30 mouse cellular contexts compared by ENCODE assay signal in the genomic region with DNA sequence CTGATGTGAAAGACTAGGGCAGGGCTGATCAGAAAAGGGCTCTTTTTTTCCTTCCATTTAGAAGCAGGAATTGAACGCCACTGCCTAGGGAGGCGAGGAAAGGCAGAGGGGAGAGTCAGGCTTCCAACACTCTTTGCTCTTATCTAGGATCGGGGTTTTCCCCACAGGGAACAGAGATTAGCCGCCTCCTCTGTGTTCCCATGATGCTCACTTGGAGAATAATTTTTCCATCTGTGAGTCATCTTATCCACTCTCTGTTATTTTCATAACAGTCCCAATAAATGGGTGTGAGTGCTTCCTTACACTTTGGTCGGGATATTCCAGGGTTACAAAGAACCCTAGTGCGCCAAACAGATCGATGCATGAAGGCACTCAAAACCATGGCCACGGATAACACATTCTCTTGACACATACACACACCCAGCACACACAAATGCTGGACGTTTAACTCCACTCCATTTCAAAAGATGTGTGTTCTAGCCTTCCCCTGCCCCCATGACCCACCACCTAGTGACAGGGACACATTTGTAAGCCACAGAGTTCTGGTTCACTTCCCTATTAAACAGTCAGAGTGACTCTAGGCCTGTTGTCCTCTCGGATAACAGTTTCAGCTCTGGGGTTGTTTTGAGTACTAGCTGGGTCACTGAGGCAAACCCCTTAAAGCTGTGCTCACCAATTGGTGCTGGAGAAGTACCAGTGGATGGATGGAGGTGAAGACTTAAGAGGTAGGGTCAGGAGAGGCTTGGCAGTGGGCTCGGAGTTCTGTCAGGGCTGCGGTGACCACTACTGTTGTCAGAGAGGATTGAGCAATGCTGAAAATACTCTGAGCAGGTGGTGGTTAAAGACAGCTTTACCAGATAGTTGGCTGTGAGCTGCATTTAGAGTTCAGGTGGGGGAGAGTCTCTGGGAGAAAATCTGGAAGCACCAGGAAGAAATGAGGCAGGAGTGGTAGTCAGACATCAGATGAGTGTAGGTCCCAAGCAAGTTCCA. TPM values are rescaled to one million over a fixed set of nuclear protein-coding genes. Genes with fewer than 3 reads are reported as not detected.
A peak's percentile ranks its signal among the peaks of the same experiment; 100 is the strongest.
DNase-seq lines count a peak whose midpoint lies in the region; ATAC-seq and TF ChIP-seq lines count a peak whose summit lies in the region.
"Had no signal": no experiment of that assay in that cellular context is flagged by ENCODE, and none has a peak within 500 bp of the region (broad histone marks: within the 10 kb centered on the region; RNA-seq: fewer than 3 reads in every experiment).

No protein-coding gene starts in this region.

- TF ChIP-seq CTCF in gastrocnemius, adult 2 months (IDR thresholded peaks at IDR 0.05), result no peak

- ATAC-seq in megakaryocyte, adult 5-6 weeks (ENCODE audit: poor library complexity, severe bottlenecking), result peak; percentile 68
- ATAC-seq in inflammation-experienced regulatory T-cells, adult 6 months, result no peak
- ATAC-seq: hindbrain, embryonic 16.5 days; midbrain, embryonic 16.5 days had no signal

- H3K9me3 ChIP-seq in heart, embryonic 10.5 days, result no peaks in the 10 kb centered on the region
- H3K9me3 ChIP-seq: forebrain, embryonic 10.5 days; limb, embryonic 15.5 days; lung, embryonic 15.5 days; midbrain, embryonic 10.5 days had no signal

- no peak for DNase-seq in gastrocnemius, adult 2 months
- no peak for DNase-seq in gastrocnemius, adult 18-20 months (ENCODE audit: low spot score)
- no peak for DNase-seq in heart, embryonic 10.5 days (ENCODE audit: low spot score)
- DNase-seq in heart, postnatal 36 days, result no peak
- no peak for DNase-seq in spleen, adult 12 weeks (ENCODE audit: low spot score)
- DNase-seq in layer of hippocampus, adult 9-11 months, result no peak
- DNase-seq: adrenal gland, postnatal 36 days; cerebellum, adult 11 months; cerebellum, adult 9-11 months; kidney, adult 2 months; left cerebral cortex, postnatal 4 days; lung, postnatal 4 days; thymus, postnatal 14 days had no signal

- WGBS in heart, embryonic 10.5 days, result 70% methylated on average over 12 of the region's 12 CpGs

- H3K4me1 ChIP-seq in heart, embryonic 10.5 days, result peaks cover 11% of the 10 kb centered on the region; the same call in 1 of the 2 replicates
- H3K4me1 ChIP-seq: forebrain, embryonic 10.5 days; limb, embryonic 15.5 days had no signal

- H3K27ac ChIP-seq in gastrocnemius, adult 2 months, result peak overlapping the region; percentile 49; the same call in 1 of the 2 replicates
- peak overlapping the region; percentile 16; the same call in 1 of the 2 replicates for H3K27ac ChIP-seq in heart, embryonic 10.5 days
- H3K27ac ChIP-seq: forebrain, embryonic 10.5 days; kidney, postnatal 0 days; limb, embryonic 15.5 days; liver, embryonic 14.5 days; lung, embryonic 15.5 days; midbrain, embryonic 10.5 days had no signal

- intact Hi-C loops in gastrocnemius, adult 2 months (cut with DNase I), result no loop called here
- intact Hi-C loops in heart, postnatal 36 days (cut with DNase I), result no loop called here

- H3K27me3 ChIP-seq in heart, embryonic 10.5 days (ENCODE audit: insufficient read depth, poor library complexity, severe bottlenecking), result peaks cover 3% of the 10 kb centered on the region; the same call in 1 of the 2 replicates
- H3K27me3 ChIP-seq: limb, embryonic 15.5 days; lung, embryonic 15.5 days had no signal

- H3K36me3 ChIP-seq in heart, embryonic 10.5 days, result no peaks in the 10 kb centered on the region
- H3K36me3 ChIP-seq: forebrain, embryonic 10.5 days; limb, embryonic 15.5 days; lung, embryonic 15.5 days; midbrain, embryonic 10.5 days had no signal

- no peak overlapping the region for H3K4me3 ChIP-seq in gastrocnemius, adult 2 months
- H3K4me3 ChIP-seq in heart, embryonic 10.5 days, result no peak overlapping the region
- H3K4me3 ChIP-seq: forebrain, embryonic 10.5 days; limb, embryonic 15.5 days; lung, embryonic 15.5 days; midbrain, embryonic 10.5 days had no signal

RNA-seq across cellular contexts. Expression of gene Eps8l3, which starts 1.0 kb away (rescaled TPM):
- not detected for total RNA-seq in gastrocnemius, adult 2 months (2021)
- total RNA-seq in gastrocnemius, adult 18-20 months (2021), result not detected
- not detected in 2 replicates for polyA plus RNA-seq in heart, embryonic 10.5 days (2016; fragmentation: Nextera tagmentation; extraction: Ambion mirVana)
- total RNA-seq in heart, postnatal 36 days (2021), result not detected
- not detected in 2 replicates for total RNA-seq in megakaryocyte, adult 5-6 weeks (2015)
- not detected in 2 replicates for total RNA-seq in megakaryocyte, adult 5-6 weeks (2017)
- polyA plus RNA-seq in inflammation-experienced regulatory T-cells, adult 6 months (2017; shearing (Covaris generic)), result not detected
- total RNA-seq: adrenal gland, postnatal 36 days; gastrocnemius, adult 8-10 months; hematopoietic stem cell, adult 5-6 weeks; layer of hippocampus, postnatal 14 days; left cerebral cortex, adult 8-10 months; left cerebral cortex, postnatal 4 days had no signal
- polyA plus RNA-seq: cortical plate, adult 2 months; embryonic facial prominence, embryonic 11.5 days; forebrain, embryonic 10.5 days; hindbrain, embryonic 16.5 days; limb, embryonic 15.5 days; lung, embryonic 15.5 days; midbrain, embryonic 10.5 days; midbrain, embryonic 16.5 days; neural tube, embryonic 14.5 days had no signal

RNA-seq across cellular contexts. Expression of gene Gstm5, which starts 17.6 kb away (rescaled TPM):
- total RNA-seq in gastrocnemius, adult 2 months (2021), result 10 to 100 TPM; 74.7 to 87.2 TPM
- 10 to 100 TPM; 86.9 to 93.2 TPM for total RNA-seq in gastrocnemius, adult 18-20 months (2021)
- 121 and 146 TPM in 2 replicates for polyA plus RNA-seq in heart, embryonic 10.5 days (2016; fragmentation: Nextera tagmentation; extraction: Ambion mirVana)
- total RNA-seq in heart, postnatal 36 days (2021), result 10 to 100 TPM; 50.5 to 51.2 TPM
- 4.7 and 15.4 TPM in 2 replicates for total RNA-seq in megakaryocyte, adult 5-6 weeks (2015)
- total RNA-seq in megakaryocyte, adult 5-6 weeks (2017), result 2.5 and 3.5 TPM in 2 replicates
- polyA plus RNA-seq in inflammation-experienced regulatory T-cells, adult 6 months (2017; shearing (Covaris generic)), result 1 to 10 TPM in 1 of 3 experiments, not detected in 2; 1.4 TPM

RNA-seq across cellular contexts. Expression of gene Gstm7, which starts 53.6 kb away (rescaled TPM):
- 10 to 100 TPM in 1 of 2 experiments, 1 to 10 TPM in 1; 9.5 to 25.7 TPM for total RNA-seq in gastrocnemius, adult 2 months (2021)
- total RNA-seq in gastrocnemius, adult 18-20 months (2021), result 10 to 100 TPM; 12.8 to 14.7 TPM
- polyA plus RNA-seq in heart, embryonic 10.5 days (2016; fragmentation: Nextera tagmentation; extraction: Ambion mirVana), result 14.1 and 16.1 TPM in 2 replicates
- 10 to 100 TPM; 71.7 to 74.3 TPM for total RNA-seq in heart, postnatal 36 days (2021)
- 1.5 and 1.9 TPM in 2 replicates for total RNA-seq in megakaryocyte, adult 5-6 weeks (2015)
- 0.44 and 0.45 TPM in 2 replicates for total RNA-seq in megakaryocyte, adult 5-6 weeks (2017)
- 1 to 10 TPM in 1 of 3 experiments, not detected in 2; 1.5 TPM for polyA plus RNA-seq in inflammation-experienced regulatory T-cells, adult 6 months (2017; shearing (Covaris generic))
